In genomic region chr6:54719686-54720310, GRCm38 (mm10) we compare ENCODE assay signal across 8 mouse cellular contexts. TPM values are rescaled to one million over a fixed set of nuclear protein-coding genes. Genes with fewer than 3 reads are reported as not detected.
DNase-seq lines count a peak whose midpoint lies in the region; ATAC-seq and TF ChIP-seq lines count a peak whose summit lies in the region.

No protein-coding gene starts in this region.

- H3K9ac ChIP-seq in stomach, postnatal 0 days (ENCODE audit: low read length): no peak overlapping the region

- WGBS in stomach, postnatal 0 days: 21% methylated on average over 14 of the region's 14 CpGs

- no peak for TF ChIP-seq EP300 in stomach, postnatal 0 days (optimal IDR thresholded peaks at IDR 0.05)

- no peaks in the 10 kb centered on the region for H3K4me1 ChIP-seq in stomach, postnatal 0 days (replicated peaks; ENCODE audit: control insufficient read depth, insufficient read depth)

- no peaks in the 10 kb centered on the region for H3K27me3 ChIP-seq in stomach, postnatal 0 days (ENCODE audit: control insufficient read depth, insufficient read depth, low read length)

- no peaks in the 10 kb centered on the region for H3K36me3 ChIP-seq in stomach, postnatal 0 days (ENCODE audit: control insufficient read depth, insufficient read depth, low read length)

- no peak overlapping the region for H3K4me3 ChIP-seq in stomach, postnatal 0 days (ENCODE audit: low read depth, low read length)

- TF ChIP-seq CTCF in stomach, postnatal 0 days (IDR thresholded peaks at IDR 0.05; ENCODE audit: low read depth): no peak

- H3K4me2 ChIP-seq in stomach, postnatal 0 days (replicated peaks; ENCODE audit: low read depth): no peak overlapping the region

- no peaks in the 10 kb centered on the region for H3K9me3 ChIP-seq in stomach, postnatal 0 days (ENCODE audit: control insufficient read depth, low read length)

- no peak overlapping the region for H3K27ac ChIP-seq in stomach, postnatal 0 days (replicated peaks)

- ATAC-seq in stomach, postnatal 0 days (ENCODE audit: low FRiP score, low TSS enrichment): peak; percentile 29; the same call in 1 of the 2 replicates

- DNase-seq in adrenal gland, postnatal 10 days: peak; percentile 56
- no peak for DNase-seq in adrenal gland, adult (ENCODE audit: inconsistent age in 2 of 2, low spot score in 1 of 2)
- DNase-seq in ovary, postnatal 36 days (ENCODE audit: low spot score): peak; percentile 37
- DNase-seq in ovary, postnatal 14 days (ENCODE audit: low spot score): no peak
- peak; percentile 70 for DNase-seq in layer of hippocampus, adult 9-11 months
- DNase-seq in stomach, postnatal 0 days (ENCODE audit: low spot score): peak; percentile 28
- DNase-seq in lung, postnatal 4 days: no peak
- DNase-seq in spleen, adult 18-20 months: no peak

RNA-seq across cellular contexts. Expression of gene Mturn, which starts 38.4 kb away (rescaled TPM):
- total RNA-seq in adrenal gland, postnatal 10 days (2021): 10 to 100 TPM; 11.4 to 14.4 TPM
- 3.3 and 4.0 TPM in 2 replicates for polyA plus RNA-seq in stomach, postnatal 0 days (2015; fragmentation: Nextera tagmentation; extraction: Ambion mirVana)

Comparison
In these comparisons a context has a peak if more than half of its experiments do, and no peak if none do; other contexts are left out.
1. DNase-seq: peak in adrenal gland, postnatal 10 days (single experiment), ovary, postnatal 36 days (single experiment), layer of hippocampus, adult 9-11 months (single experiment) and stomach, postnatal 0 days (single experiment); none in adrenal gland, adult (0 of 2), ovary, postnatal 14 days (single experiment), lung, postnatal 4 days (0 of 2) and spleen, adult 18-20 months (0 of 2).